Mouse (Mus musculus) lung, postnatal 0 days (tissue): ENCODE measurements around the gene Arhgap35.

Experiments
- CTCF ChIP-seq: IDR thresholded peaks from 2 replicates; pipeline ENCODE4 v1.5.1; 2016; ENCODE audit warnings: antibody characterized with exemption, mild to moderate bottlenecking
- EP300 ChIP-seq: IDR thresholded peaks from 2 replicates; pipeline ENCODE4 v1.6.1; 2016; ENCODE audit warnings: antibody characterized with exemption, mild to moderate bottlenecking, control low read depth

GRCm38 (mm10) chr7:16583775-16584174, 31.0 kb downstream of the Arhgap35 start:
- TF ChIP-seq CTCF (no peak), EP300 (peak; percentile 44; the same call in 1 of the 2 replicates)
